Mouse (Mus musculus) limb, embryonic 13.5 days (tissue): ENCODE data around the gene Gm4513. TPM values are rescaled to one million over a fixed set of nuclear protein-coding genes. Genes with fewer than 3 reads are reported as not detected.
"Not testable (repeated sequence)": the region's sequence is repeated elsewhere in the genome, so short reads cannot be mapped to it uniquely, and the experiment has no call there.

Source experiments
- ATAC-seq: fragments of 200-750 bp; cut with Nextera tagmentation; 2 replicates; pipeline ENCODE4 v1.8.0; 2017; ENCODE audit warnings: low read depth, moderate number of reproducible peaks, moderate TSS enrichment; ENCODE audit not compliant: low FRiP score
- H3K27ac ChIP-seq: fragments of 300-500 bp; sonication (generic); 2 replicates; pipeline ENCODE4 v1.5.1; 2015; ENCODE audit warnings: inconsistent platforms, mild to moderate bottlenecking, moderate library complexity
- H3K27me3 ChIP-seq: fragments of 300-500 bp; sonication (generic); 2 replicates; pipeline ENCODE4 v1.6.1; 2015; ENCODE audit warnings: mild to moderate bottlenecking, inconsistent platforms
- H3K36me3 ChIP-seq: fragments of 300-500 bp; sonication (generic); 2 replicates; pipeline ENCODE4 v1.6.1; 2015; ENCODE audit warnings: inconsistent platforms, mild to moderate bottlenecking, moderate library complexity
- H3K4me1 ChIP-seq: fragments of 300-500 bp; sonication (generic); 2 replicates; pipeline ENCODE4 v1.6.1; 2015; ENCODE audit warnings: inconsistent platforms
- H3K4me2 ChIP-seq: fragments of 300-500 bp; sonication (generic); replicated peaks from 2 replicates; pipeline ENCODE4 v1.6.1; 2015; ENCODE audit warnings: inconsistent platforms, mild to moderate bottlenecking, moderate library complexity
- H3K4me3 ChIP-seq: fragments of 300-500 bp; sonication (generic); 2 replicates; pipeline ENCODE4 v1.5.1; 2015; ENCODE audit warnings: moderate library complexity, mild to moderate bottlenecking, inconsistent platforms
- H3K9ac ChIP-seq: fragments of 300-500 bp; sonication (generic); 2 replicates; pipeline ENCODE4 v1.6.1; 2015; ENCODE audit warnings: mild to moderate bottlenecking, inconsistent platforms
- H3K9me3 ChIP-seq: fragments of 300-500 bp; sonication (generic); 2 replicates; pipeline ENCODE4 v1.6.1; 2016; ENCODE audit warnings: inconsistent platforms
- WGBS: fragments of 180-500 bp; shearing (Covaris S2); methylation state at CpG from one replicate; pipeline ENCODE4 v1.1.7; 2015; 5-methylcytosine and 5-hydroxymethylcytosine counted together
- polyA plus RNA-seq: library from polyadenylated mRNA; unstranded; fragments of >200 nt; fragmentation: Nextera tagmentation; extraction: Ambion mirVana; gene quantifications from 2 replicates; pipeline ENCODE4 v1.2.1, GENCODE M21; 2015

Gm4513 gene
- polyA plus RNA-seq, result not detected in 2 replicates

- 80% methylated on average over 3 of the region's 5 CpGs for WGBS
- H3K36me3 ChIP-seq, H3K27me3 ChIP-seq, H3K4me2 ChIP-seq, H3K27ac ChIP-seq, H3K4me1 ChIP-seq, ATAC-seq, H3K9ac ChIP-seq, H3K9me3 ChIP-seq, H3K4me3 ChIP-seq: not testable (repeated sequence)
Measured at GRCm38 (mm10) chr7:20598921-20599320, at the start of gene Gm4513. Gene Gm4513, minus strand, starts transcription at chr7:20599021.

- H3K4me1 ChIP-seq, H3K4me2 ChIP-seq, H3K27ac ChIP-seq, H3K27me3 ChIP-seq, H3K36me3 ChIP-seq, H3K4me3 ChIP-seq, H3K9me3 ChIP-seq, ATAC-seq, H3K9ac ChIP-seq: not testable (repeated sequence)
- no CpG with 5 or more reads among the region's 3 CpGs for WGBS
Measured at GRCm38 (mm10) chr7:20576141-20576540, 22.7 kb downstream of the Gm4513 start, which contains the start of gene Gm4141. Gene Gm4141, minus strand, starts transcription at chr7:20576241.

- H3K4me3 ChIP-seq, H3K4me1 ChIP-seq, H3K36me3 ChIP-seq, ATAC-seq, H3K9ac ChIP-seq, H3K27ac ChIP-seq, H3K9me3 ChIP-seq, H3K4me2 ChIP-seq, H3K27me3 ChIP-seq: not testable (repeated sequence)
- no CpG with 5 or more reads among the region's 1 CpGs for WGBS
Measured at GRCm38 (mm10) chr7:20545657-20546056, 53.2 kb downstream of the Gm4513 start, which contains the start of gene Gm5726. Gene Gm5726, minus strand, starts transcription at chr7:20545757.

Other genes starting within 250 kb of the Gm4513 start
- gene Gm5728, start 223.6 kb downstream of the Gm4513 start, polyA plus RNA-seq, result not detected in 2 replicates
- not detected in 2 replicates for gene Vmn1r100, start 181.1 kb downstream of the Gm4513 start, polyA plus RNA-seq
- gene Vmn1r101, start 156.4 kb downstream of the Gm4513 start, polyA plus RNA-seq, result not detected in 2 replicates
- gene Gm10670, start 124.1 kb downstream of the Gm4513 start, polyA plus RNA-seq, result not detected in 2 replicates
- gene Vmn1r103, start 88.5 kb downstream of the Gm4513 start, polyA plus RNA-seq, result not detected in 2 replicates
- gene Vmn1r104, start 65.2 kb downstream of the Gm4513 start, polyA plus RNA-seq, result not detected in 2 replicates
- not detected in 2 replicates for gene Gm5726, start 53.3 kb downstream of the Gm4513 start, polyA plus RNA-seq
- gene Gm4141, start 22.8 kb downstream of the Gm4513 start, polyA plus RNA-seq, result not detected in 2 replicates
- not detected in 2 replicates for gene Vmn1r107, start 69.9 kb upstream of the Gm4513 start, polyA plus RNA-seq
- gene Vmn1r111, start 104.2 kb upstream of the Gm4513 start, polyA plus RNA-seq, result not detected in 2 replicates
- not detected in 2 replicates for gene Gm10668, start 131.6 kb upstream of the Gm4513 start, polyA plus RNA-seq
- not detected in 2 replicates for gene Vmn1r112, start 172.2 kb upstream of the Gm4513 start, polyA plus RNA-seq
- gene Vmn1r113, start 188.3 kb upstream of the Gm4513 start, polyA plus RNA-seq, result not detected in 2 replicates
- not detected in 2 replicates for gene Vmn1r114, start 213.2 kb upstream of the Gm4513 start, polyA plus RNA-seq
- not detected in 2 replicates for gene Vmn1r115, start 246.0 kb upstream of the Gm4513 start, polyA plus RNA-seq